Mouse (Mus musculus) CD4-positive, CD25-positive, alpha-beta regulatory T cell (primary cell): ENCODE results near the gene Gypa. TPM values are rescaled to one million over a fixed set of nuclear protein-coding genes. Genes with fewer than 3 reads are reported as not detected.

Experiments used
- polyA plus RNA-seq: library from polyadenylated mRNA; unstranded; fragments of 100-300 nt; shearing (Covaris generic); gene quantifications from one replicate; pipeline ENCODE4 v1.2.1, GENCODE M21; 2017

The Gypa gene
- polyA plus RNA-seq = not detected

GRCm38 (mm10) chr8:80493523-80494345, at the start of gene Gypa:
Gypa (plus strand) TSS chr8:80493781.

Other genes with a start within 250 kb of the Gypa start
- gene Frem3, start 117.3 kb downstream of the Gypa start, polyA plus RNA-seq = not detected
- gene Smarca5, start 245.7 kb downstream of the Gypa start, polyA plus RNA-seq = 132 TPM